Mouse (Mus musculus) CD4-positive, CD25-positive, alpha-beta regulatory T cell, adult 2 months (primary cell): ENCODE measurements around the gene Nfia.

Experiments used
- DNase-seq: peaks from one replicate; pipeline ENCODE4 v3.0.0-alpha.2; 2012; ENCODE audit warnings: low read depth, low spot score

Gene Nfia

DNA sequence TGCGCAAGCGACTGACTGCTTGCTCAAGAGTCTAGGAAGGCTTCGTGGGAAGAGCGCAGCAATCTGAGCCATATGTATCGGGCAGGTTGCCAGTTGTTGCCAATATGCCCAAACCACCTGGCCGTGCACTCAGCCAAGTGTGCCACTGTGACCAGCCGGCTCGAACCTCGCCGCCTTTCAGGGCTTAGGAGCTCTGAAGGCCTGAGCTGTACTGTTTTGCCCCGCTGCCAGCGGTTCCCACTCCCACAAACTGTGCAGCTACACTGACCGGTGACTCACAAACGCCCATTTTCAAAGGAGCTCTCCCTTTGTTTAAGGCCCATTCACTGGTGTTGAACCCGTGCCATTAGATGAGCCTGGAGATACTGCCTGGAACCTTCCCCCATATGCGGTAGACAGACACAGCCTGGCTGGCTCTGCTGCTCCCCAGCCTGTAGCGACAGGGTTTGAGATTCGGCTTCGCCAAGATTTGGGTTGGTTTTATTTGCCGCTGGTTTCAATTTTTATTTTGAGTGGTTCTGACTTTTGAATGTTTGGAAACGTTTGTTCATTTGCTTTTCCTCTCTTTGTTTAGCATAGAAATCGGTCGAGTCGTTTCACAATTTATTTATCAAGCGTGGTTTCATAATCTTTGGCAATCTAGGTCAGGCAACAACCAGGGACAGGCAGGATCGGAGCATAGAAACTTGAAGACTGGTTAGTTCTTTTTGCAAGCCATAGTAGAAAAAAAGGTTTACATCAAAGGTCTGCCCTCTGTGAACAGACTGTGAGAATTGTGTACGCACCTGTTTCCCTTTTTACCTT is 138.4 kb downstream of the Nfia start:
- no peak for DNase-seq

DNA sequence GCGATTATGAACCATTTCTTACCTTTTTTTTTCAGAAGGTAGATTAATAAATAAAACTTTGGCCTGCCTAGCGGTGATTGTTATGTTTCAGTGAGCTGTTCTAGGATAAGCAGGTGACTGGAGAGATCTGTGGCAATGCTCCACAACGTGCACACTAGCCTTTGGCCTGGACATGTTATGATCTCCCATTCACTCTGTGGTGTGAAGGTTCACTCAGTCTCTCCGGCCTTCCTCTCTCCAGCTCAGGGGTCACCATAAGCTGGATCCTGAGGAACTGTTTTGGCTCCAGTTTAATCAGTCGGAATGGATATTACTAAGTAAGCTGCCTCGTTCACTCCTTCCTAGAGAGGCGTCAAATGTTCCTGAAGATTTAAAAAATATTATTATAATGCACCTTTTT is 139.2 kb downstream of the Nfia start:
- DNase-seq, result no peak

GRCm38 (mm10) chr4:97912155-97912554 is 139.6 kb downstream of the Nfia start:
- DNase-seq, result no peak

GRCm38 (mm10) chr4:97912560-97912959 is 140.0 kb downstream of the Nfia start:
- DNase-seq, result no peak

DNA sequence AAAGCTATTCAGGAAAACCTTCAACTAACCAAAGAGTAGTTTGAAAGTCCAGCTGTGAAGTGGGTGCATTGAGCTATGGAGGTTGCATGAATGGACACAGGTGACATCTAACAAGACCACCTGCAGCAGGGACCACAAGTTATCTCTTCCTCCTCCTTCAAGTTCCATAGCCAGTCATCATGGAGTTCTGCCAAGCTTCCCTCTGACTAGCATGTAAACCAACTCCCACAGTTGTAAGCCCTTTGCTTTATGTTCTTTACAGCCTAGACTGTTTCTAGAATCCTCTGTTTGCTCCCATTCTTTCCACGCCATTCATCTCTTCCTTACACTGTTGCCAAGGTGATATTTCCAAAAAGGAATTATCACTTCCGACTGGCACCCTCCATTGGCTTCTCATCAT is 141.8 kb downstream of the Nfia start:
- DNase-seq, result no peak

- DNase-seq, result no peak
Observed at GRCm38 (mm10) chr4:97914761-97915160, 142.2 kb downstream of the Nfia start.

DNA sequence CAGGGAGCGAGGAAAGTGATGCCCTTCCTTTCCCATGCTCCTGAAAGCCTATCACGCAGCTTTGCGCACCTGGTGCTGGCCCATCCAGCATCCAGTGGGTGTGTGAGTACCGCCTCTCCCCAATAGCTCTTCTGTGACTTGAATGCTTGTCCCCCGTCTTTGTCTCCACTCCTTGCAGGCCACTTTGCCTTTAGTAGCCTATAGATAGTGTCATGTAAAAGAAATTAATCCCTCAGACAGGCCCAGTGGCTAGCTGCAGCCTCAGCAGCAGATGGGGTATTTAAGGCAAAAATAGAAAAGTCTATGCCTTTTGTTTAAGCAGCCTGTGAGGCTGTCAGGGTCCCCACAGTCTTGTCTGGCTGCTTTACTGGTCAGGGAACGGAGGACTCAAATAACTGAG is 145.0 kb downstream of the Nfia start:
- no peak for DNase-seq

DNA sequence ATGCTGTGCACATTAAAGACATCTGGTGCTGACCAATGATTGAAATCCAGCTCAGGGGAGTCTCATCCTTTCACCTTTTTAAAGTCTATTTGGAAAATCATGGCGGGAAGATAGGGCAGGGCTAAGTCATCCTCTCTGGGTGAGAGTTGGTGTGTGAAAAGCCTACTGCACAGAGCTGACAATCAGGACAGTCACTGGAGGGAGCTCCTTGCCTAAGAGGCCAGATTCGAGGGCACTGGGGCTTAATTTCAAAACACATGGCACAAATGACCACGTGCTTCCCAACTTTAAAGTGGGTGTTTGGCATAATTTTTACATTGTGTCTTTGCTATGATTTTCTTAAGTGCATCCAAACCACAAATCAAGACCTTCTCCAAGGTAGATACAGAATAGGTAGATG is 146.1 kb downstream of the Nfia start:
- no peak for DNase-seq

DNA sequence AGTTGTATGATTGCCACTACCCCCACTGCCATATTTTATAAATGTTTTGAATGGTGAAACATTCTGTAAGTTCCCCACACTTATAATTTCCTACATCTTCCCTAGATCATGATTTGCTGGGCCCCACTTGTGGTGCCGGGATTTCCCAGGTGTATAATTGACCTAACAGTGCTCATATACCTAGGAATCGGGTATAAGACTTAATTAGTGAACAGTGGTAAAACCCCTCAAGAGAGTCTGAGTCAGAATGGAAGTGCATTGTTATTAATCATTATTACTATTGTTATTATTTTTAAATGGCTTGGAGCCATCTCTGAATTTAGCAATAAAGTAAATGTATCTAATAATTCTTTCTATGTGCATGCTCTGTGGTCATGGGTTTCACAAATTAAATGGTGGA is 147.2 kb downstream of the Nfia start:
- DNase-seq, result peak; percentile 5

DNA sequence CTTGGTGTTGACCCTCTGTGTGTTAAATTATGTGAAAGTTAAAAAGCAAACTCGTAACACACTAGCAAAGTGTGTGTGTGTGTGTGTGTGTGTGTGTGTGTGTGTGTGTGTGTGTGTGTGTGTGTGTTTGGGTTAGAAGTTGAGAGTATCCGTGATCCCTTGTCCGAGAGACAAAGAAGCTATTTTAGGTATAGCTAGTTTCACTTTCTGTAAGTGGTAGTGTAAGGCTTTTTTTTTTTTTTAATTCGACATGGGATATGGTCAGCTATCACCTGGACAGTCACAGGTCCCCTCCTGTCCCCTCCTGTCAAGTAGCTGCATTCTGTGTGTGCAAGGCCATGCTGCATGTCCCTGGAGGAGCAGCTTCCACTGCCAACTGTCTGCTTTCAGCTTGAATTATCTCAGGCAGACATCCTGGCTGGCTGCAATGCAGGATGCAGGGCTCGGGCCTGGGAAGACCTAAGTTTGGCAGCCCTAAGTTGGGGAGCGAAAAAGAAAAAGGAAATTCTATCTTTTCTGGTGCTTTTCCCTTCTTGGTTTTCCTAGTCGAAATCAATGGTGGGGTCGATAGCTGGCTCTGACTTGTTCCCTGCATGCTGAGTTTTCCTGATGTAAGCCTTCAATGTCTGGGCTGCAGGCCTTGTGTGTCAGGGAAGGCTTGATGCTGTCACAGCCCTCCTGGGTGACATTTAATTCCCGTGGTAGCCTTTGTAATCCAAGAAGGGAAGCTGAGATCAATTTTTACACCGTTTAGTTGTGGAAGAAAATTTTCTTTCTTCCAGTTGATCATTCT is 147.9 kb downstream of the Nfia start:
- DNase-seq, result no peak

DNA sequence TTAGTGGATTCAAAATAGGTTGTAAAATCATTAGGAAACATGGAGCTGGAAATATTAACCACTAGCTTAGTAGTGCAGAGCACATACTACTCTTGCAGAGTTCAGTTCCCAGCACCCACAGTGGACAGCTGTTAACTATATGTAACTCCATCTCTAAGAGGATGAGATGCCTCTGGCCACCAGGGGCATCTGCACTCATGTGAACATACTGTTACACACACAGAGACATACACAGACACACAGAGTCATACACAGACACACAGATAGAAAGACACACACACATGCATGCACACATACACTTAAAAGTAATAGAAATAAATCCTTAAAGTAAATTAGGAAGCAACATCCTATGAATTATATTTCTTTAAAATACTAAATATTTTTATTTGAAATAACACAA is 149.1 kb downstream of the Nfia start:
- no peak for DNase-seq

- DNase-seq, result no peak
Observed at GRCm38 (mm10) chr4:97923248-97923647, 150.7 kb downstream of the Nfia start.

- DNase-seq, result no peak
Observed at GRCm38 (mm10) chr4:97923876-97924316, 151.4 kb downstream of the Nfia start.

GRCm38 (mm10) chr4:97924414-97924813 is 151.9 kb downstream of the Nfia start:
- no peak for DNase-seq

- no peak for DNase-seq
Observed at GRCm38 (mm10) chr4:97924855-97925254, 152.3 kb downstream of the Nfia start.

- no peak for DNase-seq
Observed at GRCm38 (mm10) chr4:97925644-97926043, 153.1 kb downstream of the Nfia start.

DNA sequence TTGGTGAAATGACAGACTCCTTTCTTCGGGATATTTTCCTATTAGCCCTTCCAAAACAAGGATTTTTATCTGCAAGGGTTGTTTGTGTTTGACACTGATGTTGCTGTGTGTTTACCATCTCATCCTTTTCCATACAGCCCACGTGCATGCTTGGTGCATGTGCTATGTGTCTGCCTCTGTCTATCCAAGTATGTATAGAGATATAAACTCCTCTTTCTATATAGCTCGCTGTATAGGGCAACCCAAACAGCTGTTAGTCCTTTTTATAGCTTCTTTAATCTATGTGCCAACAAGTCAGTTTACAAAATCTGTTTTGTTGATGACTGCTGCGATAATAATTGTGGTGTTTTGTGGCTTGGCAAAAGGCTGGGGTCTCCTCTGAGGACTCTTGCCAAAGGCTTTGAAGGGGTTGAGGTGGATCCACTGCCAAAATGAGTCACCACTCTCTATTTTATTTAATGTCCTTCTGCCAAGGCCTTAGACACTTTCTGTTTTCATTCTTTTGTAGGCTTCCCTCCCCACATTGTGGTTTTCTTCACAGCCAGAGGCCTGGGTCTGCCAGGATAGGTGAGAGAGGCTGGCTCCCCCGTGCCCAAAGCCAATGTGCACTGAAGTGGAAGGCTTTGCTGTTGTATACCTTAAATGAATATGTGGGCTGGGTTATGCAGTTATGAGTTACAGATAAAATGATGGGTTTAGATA is 154.2 kb downstream of the Nfia start:
- no peak for DNase-seq

DNA sequence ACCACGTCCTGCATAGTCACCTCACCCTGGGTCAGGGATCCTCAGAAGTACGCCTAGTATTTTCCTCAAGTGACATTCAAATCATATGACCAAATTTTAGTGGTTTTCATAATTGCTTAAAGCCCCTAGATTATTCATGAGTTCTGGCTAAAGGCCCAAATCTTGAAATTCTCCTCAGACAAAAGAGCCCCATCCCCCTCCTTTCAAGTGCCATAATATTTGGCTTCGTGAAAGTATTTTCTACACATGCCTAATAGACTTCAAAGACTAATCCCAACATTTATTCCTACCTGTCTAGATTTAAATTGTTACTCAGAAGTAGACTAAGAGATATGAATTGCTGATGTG is 154.7 kb downstream of the Nfia start:
- no peak for DNase-seq

DNA sequence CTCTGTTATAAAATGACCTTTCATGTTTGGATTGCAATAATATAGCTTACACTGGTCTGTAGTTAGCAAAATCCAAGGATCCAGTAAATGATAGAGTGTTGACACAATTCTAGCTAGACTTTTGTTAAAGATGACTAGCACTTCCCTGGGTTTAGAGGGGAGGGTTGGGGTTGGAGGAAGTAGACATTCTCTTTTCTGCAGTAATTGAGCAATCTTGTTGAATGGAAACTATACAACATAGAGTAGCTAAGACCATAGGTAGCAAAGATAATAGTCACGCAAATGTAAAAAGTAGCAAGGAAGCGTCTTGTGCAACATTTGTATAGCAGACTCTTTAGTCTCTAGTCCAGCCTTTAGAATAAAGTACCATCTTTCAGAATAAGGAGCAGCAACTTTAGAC is 163.8 kb downstream of the Nfia start:
- DNase-seq, result no peak

- DNase-seq, result no peak
Observed at GRCm38 (mm10) chr4:97936912-97937311, 164.4 kb downstream of the Nfia start.

DNA sequence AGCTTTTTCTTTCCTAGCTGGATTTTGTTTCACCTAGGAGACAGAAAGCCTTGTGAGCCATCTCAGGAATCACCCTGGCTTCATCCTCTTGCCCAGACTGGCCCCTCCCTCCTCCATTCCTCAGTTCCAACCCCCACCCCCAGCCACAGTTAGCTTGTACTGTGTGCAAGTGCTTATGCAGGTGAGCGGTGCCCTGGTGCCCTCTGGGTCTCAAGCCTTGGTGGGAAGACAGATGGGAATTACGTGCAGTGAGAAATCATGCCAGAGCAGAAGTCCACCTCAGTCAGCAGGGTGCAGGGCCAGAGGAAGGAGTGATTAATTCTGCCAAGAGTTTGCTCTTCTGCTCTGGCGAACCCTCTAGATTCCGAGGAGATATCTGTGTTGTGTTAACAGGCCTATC is 167.0 kb downstream of the Nfia start:
- no peak for DNase-seq

DNA sequence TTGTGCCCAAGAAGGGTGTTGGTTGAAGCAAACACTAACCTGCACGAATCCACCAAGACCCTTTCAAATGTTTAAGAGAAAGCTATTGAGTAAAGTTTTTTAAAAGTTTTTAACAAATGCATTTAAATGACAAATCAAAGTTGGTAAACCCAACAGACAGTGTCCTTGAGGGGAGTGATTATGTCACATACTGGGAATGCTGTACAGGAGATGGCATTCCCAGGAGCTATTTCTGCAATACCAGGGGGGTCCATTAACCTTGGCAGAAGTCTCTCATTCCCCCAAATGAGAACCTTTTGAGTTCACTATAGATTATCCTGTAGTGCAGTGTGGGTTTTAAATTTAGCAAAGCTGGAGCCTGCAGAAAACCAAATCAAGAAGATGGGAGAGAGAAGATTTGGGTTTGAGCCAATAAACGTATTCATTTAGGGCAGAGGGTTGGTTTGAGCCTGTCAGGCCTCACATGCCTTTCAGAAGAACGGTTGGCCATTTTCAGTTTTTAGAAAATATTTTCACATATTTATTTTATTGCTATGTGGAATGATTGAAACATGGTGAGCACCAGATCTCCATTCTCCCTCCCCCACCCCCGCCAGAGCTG is 167.5 kb downstream of the Nfia start:
- DNase-seq, result no peak
